Mouse (Mus musculus) liver, postnatal 0 days (tissue): ENCODE measurements around the gene Ddx23.

Source experiments
- CTCF ChIP-seq: sonication (generic); IDR thresholded peaks from 2 replicates; pipeline ENCODE4 v1.5.1; 2016; ENCODE audit warnings: antibody characterized with exemption, low read depth
- EP300 ChIP-seq: IDR thresholded peaks from 2 replicates; pipeline ENCODE4 v1.6.1; 2016; ENCODE audit warnings: antibody characterized with exemption, low read depth, mild to moderate bottlenecking

- TF ChIP-seq CTCF (no peak), EP300 (no peak)
These were observed 25.5 kb downstream of the Ddx23 start for GRCm38 (mm10) chr15:98637155-98637554.
